Mouse (Mus musculus): ENCODE results near the gene 4930442H23Rik. TPM values are rescaled to one million over a fixed set of nuclear protein-coding genes. Genes with fewer than 3 reads are reported as not detected.
A peak's percentile ranks its signal among the peaks of the same experiment; 100 is the strongest.

4930442H23Rik gene
- polyA plus RNA-seq, 1 experiment from 2014 or later, result not detected

DNA sequence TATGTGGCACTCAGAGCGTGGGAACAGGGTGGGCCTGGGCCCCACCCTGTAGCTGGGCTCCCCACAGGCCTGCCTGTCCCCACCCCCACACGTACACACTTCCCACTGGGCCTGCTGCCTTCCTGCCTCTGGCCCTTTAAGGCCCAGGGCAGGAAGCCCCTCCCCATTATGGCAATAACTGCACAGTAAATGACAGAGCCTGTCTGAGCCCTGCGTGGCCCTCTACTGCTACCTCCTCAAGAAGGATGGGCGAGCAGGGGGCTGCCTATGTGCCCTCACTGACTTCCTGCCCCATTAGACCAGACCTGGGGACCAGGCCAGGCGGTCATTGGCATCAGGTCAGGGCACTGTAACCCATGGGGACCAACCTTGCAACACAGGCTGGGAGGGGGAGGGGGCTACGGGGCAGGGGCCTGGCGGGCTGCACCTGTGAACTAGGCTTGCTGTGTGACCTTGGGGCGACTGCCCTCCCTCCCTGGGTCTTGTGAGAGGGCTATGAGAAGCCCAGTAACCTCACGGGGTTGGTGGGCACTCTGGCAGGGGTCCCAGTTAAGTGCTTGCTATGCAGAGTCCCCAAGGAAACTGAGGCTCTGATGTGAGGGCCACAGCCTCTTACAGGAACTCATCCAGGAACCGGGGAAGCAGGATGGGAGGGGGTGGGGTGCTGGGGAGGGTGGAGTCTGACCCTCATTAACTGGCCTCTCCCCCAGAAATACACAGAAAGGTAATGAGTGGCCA lies 42.8 kb downstream of the 4930442H23Rik start:
- WGBS, result 82% methylated on average over 10 of the region's 10 CpGs
- Histone ChIP-seq H3K4me2 (ENCODE audit: low read length) (peak overlapping the region; percentile 11; the same call in 1 of the 2 replicates), H3K9ac (replicated peaks; ENCODE audit: low read length) (0 out of 2 replicates have a peak overlapping the region, but pooled peaks have one; percentile 29)

DNA sequence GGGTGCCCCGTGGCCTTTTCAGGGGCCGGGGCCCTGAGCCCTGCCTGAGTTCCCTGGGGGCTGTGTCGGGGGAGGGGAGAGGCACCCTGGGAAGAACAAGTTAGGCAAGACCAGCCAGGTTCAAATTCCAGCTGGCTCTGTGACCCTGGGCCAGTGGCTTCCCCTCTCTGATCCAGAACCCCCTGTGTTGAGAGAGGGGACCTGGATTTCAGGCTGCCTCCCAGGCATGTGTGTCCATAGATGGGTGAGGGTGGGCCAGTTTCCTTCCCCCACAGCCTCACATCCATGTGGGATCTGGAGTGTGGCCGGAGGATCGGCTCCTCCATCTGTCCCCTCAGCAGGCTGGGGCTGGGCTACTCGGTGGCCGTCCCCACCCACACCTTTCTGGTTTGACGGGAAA lies 43.6 kb downstream of the 4930442H23Rik start:
- H3K9me3 ChIP-seq (ENCODE audit: control insufficient read depth, low read length), result no peaks in the 10 kb centered on the region
- ATAC-seq (ENCODE audit: low FRiP score, low TSS enrichment) (no peak), DNase-seq (no peak)
- peak overlapping the region; percentile 71; the same call in 1 of the 2 replicates for H3K4me2 ChIP-seq (ENCODE audit: low read length)
- peaks cover 10% of the 10 kb centered on the region for H3K27me3 ChIP-seq (ENCODE audit: control insufficient read depth, insufficient read depth, low read length)
- H3K4me3 ChIP-seq (replicated peaks; ENCODE audit: low read depth, low read length), result no peak overlapping the region
- no peak overlapping the region for H3K27ac ChIP-seq (replicated peaks; ENCODE audit: low read depth, low read length)
- WGBS, result 63% methylated on average over 8 of the region's 8 CpGs
- peaks cover 17% of the 10 kb centered on the region for H3K36me3 ChIP-seq (ENCODE audit: control insufficient read depth, insufficient read depth, low read length)
- peaks cover 30% of the 10 kb centered on the region for H3K4me1 ChIP-seq (ENCODE audit: control insufficient read depth, insufficient read depth, low read length)
- H3K9ac ChIP-seq (replicated peaks; ENCODE audit: low read length), result no peak overlapping the region; the same call in 1 of the 2 replicates

More for the DNA sequence above, 42.8 kb downstream of the 4930442H23Rik start:
- H3K27me3 ChIP-seq (ENCODE audit: control insufficient read depth, insufficient read depth, low read length), result peaks cover 1% of the 10 kb centered on the region; the same call in 1 of the 2 replicates
- peaks cover 26% of the 10 kb centered on the region for H3K4me1 ChIP-seq (ENCODE audit: control insufficient read depth, insufficient read depth, low read length)
- H3K9me3 ChIP-seq (ENCODE audit: control insufficient read depth, low read length), result no peaks in the 10 kb centered on the region
- H3K36me3 ChIP-seq (ENCODE audit: control insufficient read depth, insufficient read depth, low read length), result peaks cover 26% of the 10 kb centered on the region
- no peak overlapping the region for H3K4me3 ChIP-seq (replicated peaks; ENCODE audit: low read depth, low read length)
- H3K27ac ChIP-seq (replicated peaks; ENCODE audit: low read depth, low read length), result no peak overlapping the region
- DNase-seq (no peak), ATAC-seq (ENCODE audit: low FRiP score, low TSS enrichment) (no peak)

DNA sequence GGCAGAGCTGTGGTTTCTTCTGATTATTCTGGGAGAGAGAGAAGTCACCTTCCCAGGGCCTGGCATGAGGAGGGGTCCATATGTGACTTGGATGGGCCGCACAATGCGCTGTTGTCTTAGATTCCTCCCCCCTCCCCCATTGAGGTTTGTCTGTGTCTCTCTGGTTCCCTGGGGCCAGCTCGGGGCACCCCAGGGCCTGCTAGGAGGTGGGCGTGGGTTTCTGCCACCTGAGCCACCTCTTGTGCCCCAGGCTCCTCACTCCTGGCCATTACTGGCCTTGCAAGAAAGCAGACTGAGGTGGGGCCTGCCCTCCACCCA lies 44.2 kb downstream of the 4930442H23Rik start:
- H3K4me1 ChIP-seq (ENCODE audit: control insufficient read depth, insufficient read depth, low read length), result peaks cover 30% of the 10 kb centered on the region
- ATAC-seq (ENCODE audit: low FRiP score, low TSS enrichment) (no peak), DNase-seq (no peak)
- no peak overlapping the region for H3K9ac ChIP-seq (replicated peaks; ENCODE audit: low read length)
- H3K4me2 ChIP-seq (ENCODE audit: low read length), result peak overlapping the region; percentile 71; the same call in 1 of the 2 replicates
- H3K4me3 ChIP-seq (replicated peaks; ENCODE audit: low read depth, low read length), result no peak overlapping the region
- H3K27me3 ChIP-seq (ENCODE audit: control insufficient read depth, insufficient read depth, low read length), result peaks cover 15% of the 10 kb centered on the region
- H3K27ac ChIP-seq (replicated peaks; ENCODE audit: low read depth, low read length), result no peak overlapping the region
- peaks cover 12% of the 10 kb centered on the region for H3K36me3 ChIP-seq (ENCODE audit: control insufficient read depth, insufficient read depth, low read length)
- 71% methylated on average over 4 of the region's 4 CpGs for WGBS
- H3K9me3 ChIP-seq (ENCODE audit: control insufficient read depth, low read length), result no peaks in the 10 kb centered on the region

DNA sequence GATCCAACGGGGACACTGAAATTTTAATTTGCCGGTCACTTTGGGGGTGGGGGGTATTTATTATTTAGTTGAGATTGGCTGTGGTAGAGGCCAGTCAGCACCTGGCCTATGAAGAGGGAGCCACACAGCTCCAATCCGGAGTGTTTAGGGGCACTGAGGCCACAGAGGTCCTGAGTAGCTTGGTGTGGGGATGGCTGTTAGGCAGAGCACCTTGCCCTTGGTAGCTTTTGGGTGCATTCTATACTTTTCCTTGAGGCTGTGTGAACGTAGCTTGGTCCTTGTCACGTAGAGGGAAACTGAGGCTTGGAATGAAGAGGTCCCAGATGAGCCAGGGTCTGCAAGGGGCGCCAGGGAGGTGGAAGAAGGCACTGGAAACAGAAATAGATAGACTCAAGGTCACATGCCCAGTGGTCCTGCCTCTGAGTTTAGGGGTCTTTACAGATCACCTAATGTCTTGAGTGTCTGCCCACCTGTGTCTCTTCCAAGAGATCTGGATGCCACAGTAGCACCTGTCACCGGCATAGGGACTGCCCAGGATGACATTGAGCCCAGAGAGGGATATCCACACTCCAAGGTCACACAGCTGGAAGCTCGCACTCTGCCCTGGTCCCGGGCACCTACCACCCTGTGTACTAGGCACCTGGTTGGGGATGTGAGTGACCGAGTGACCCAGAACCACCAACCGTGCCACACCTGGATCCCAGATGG lies 44.7 kb downstream of the 4930442H23Rik start:
- H3K36me3 ChIP-seq (ENCODE audit: control insufficient read depth, insufficient read depth, low read length), result peaks cover 6% of the 10 kb centered on the region
- no peaks in the 10 kb centered on the region for H3K9me3 ChIP-seq (ENCODE audit: control insufficient read depth, low read length)
- peak overlapping the region; percentile 78 for H3K4me3 ChIP-seq (replicated peaks; ENCODE audit: low read depth, low read length)
- ATAC-seq (ENCODE audit: low FRiP score, low TSS enrichment) (no peak), DNase-seq (no peak)
- H3K4me1 ChIP-seq (ENCODE audit: control insufficient read depth, insufficient read depth, low read length), result peaks cover 30% of the 10 kb centered on the region
- peaks cover 21% of the 10 kb centered on the region for H3K27me3 ChIP-seq (ENCODE audit: control insufficient read depth, insufficient read depth, low read length)
- 60% methylated on average over 11 of the region's 11 CpGs for WGBS
- H3K9ac ChIP-seq (replicated peaks; ENCODE audit: low read length), result peak overlapping the region; percentile 81
- H3K4me2 ChIP-seq (ENCODE audit: low read length), result peak overlapping the region; percentile 71
- peak overlapping the region; percentile 82; the same call in 1 of the 2 replicates for H3K27ac ChIP-seq (replicated peaks; ENCODE audit: low read depth, low read length)

DNA sequence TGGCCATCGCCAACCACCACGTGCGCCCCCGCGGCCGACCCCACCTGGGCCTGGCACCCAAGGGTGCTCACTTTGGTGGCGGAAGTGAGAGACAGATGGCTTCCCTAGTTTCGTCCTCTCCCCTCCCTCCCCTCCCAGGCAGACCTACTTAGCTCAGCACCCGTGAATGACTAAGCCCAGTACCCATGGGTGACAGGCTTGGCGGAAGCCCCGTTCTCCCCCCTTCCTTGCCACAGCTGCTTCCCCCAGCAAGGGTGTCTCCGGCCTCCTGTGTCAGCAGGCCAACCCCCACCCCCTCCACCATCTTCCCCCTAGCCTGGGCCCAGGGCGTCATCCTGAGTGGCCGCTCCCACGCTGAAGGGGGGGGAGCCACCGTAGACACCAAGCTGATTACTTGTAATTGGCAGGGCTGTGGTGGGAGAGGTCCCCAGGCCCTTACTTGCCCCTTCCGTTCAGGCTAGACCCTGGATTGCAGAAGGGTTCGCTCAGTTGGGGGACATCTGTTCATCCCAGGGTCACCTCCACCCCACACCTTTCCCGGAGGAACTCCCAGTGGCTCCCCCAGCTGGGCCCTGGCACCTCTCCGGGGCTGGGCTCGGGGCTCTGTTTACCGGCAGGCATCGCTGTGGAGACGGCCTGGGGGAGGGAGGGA lies 45.4 kb downstream of the 4930442H23Rik start:
- Histone ChIP-seq H3K4me1 (ENCODE audit: control insufficient read depth, insufficient read depth, low read length) (peaks cover 30% of the 10 kb centered on the region), H3K27ac (replicated peaks; ENCODE audit: low read depth, low read length) (peak overlapping the region; percentile 82), H3K36me3 (ENCODE audit: control insufficient read depth, insufficient read depth, low read length) (no peaks in the 10 kb centered on the region), H3K9me3 (ENCODE audit: control insufficient read depth, low read length) (no peaks in the 10 kb centered on the region), H3K4me2 (ENCODE audit: low read length) (peak overlapping the region; percentile 71), H3K9ac (replicated peaks; ENCODE audit: low read length) (peak overlapping the region; percentile 81), H3K4me3 (replicated peaks; ENCODE audit: low read depth, low read length) (peak overlapping the region; percentile 78), H3K27me3 (ENCODE audit: control insufficient read depth, insufficient read depth, low read length) (peaks cover 28% of the 10 kb centered on the region)
- under 1% methylated on average over 18 of the region's 24 CpGs for WGBS
- DNase-seq (peak; percentile 40), ATAC-seq (ENCODE audit: low FRiP score, low TSS enrichment) (no peak)

DNA sequence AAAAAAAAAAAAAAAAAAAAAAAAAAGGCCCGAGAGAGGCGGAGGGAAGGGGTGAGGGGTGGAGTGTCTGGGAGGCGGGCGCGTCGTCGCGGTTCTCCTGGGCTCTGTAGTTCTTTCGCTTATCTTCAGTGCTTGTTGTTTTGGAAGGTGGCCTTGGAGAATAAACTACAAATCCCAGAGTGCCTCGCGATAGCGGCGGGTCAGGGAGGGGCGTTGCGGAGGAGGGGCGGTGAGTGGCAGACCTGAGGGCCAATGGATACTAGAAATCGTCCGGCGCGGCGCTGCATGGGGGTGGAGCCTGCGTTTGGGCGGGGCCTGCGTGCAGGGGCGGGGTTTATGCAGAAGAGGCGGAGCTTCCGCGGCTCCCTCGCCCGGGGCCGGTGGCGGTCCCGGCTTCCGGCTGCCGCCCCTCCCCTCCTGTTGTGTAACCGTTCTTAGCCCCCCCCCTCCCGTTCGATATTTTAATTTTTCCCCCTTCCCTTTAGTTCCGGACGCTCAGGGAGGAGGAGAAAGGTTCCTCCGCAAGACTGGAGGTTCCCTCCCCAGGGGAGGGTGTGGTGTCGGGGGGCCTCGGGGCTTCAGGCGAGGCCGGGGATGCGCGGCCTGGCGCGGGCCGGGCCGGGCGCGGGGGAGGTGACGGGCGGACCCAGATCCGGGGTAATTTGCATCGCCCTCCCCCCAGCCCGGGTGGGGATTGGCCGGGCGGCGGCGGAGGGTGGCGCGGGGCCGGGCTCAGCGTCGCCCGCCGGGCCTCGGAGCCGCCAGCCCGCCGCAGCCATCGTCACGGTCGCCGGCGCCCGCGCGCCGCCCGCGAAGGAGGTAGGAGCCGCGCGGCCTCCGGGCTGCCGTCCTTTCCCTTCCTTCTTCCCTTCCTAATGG lies 46.2 kb downstream of the 4930442H23Rik start:
- under 1% methylated on average over 71 of the region's 89 CpGs for WGBS
- peak; percentile 98 for DNase-seq
- Histone ChIP-seq H3K27me3 (ENCODE audit: control insufficient read depth, insufficient read depth, low read length) (peaks cover 34% of the 10 kb centered on the region), H3K9me3 (ENCODE audit: control insufficient read depth, low read length) (no peaks in the 10 kb centered on the region), H3K4me2 (ENCODE audit: low read length) (peak overlapping the region; percentile 98), H3K9ac (replicated peaks; ENCODE audit: low read length) (peak overlapping the region; percentile 81), H3K4me1 (ENCODE audit: control insufficient read depth, insufficient read depth, low read length) (peaks cover 30% of the 10 kb centered on the region), H3K36me3 (ENCODE audit: control insufficient read depth, insufficient read depth, low read length) (no peaks in the 10 kb centered on the region), H3K4me3 (replicated peaks; ENCODE audit: low read depth, low read length) (peak overlapping the region; percentile 78), H3K27ac (replicated peaks; ENCODE audit: low read depth, low read length) (peak overlapping the region; percentile 89)
- peak; percentile 93 for ATAC-seq (ENCODE audit: low FRiP score, low TSS enrichment)

DNA sequence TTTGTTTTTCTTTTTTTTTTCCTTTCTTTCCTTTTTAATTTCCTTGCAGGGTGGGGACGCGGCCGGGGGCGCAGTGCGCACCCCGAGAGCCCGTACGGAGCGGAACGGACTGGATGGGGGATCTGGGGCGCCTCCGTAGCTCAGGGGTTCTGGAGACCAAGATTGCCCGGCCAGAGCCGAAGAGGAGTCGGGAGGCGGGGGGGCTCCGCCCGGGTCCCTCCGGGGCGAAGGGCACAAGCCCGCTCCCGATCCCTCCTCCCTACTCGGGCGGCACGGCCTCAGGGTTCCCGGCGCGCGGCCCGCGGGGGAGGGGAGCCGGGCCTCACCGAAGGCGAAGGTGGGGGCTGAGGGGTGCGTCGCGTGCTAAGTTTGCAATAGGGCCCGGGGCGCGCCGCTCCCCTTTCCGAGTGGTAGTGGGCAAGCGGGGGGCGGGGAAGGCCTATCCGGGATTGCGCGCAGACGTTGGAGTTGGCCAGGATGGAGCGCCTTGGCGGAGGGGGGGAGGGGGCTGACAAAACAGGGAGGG lies 46.9 kb downstream of the 4930442H23Rik start:
- Histone ChIP-seq H3K9ac (replicated peaks; ENCODE audit: low read length) (peak overlapping the region; percentile 77), H3K4me1 (ENCODE audit: control insufficient read depth, insufficient read depth, low read length) (peaks cover 30% of the 10 kb centered on the region), H3K36me3 (ENCODE audit: control insufficient read depth, insufficient read depth, low read length) (no peaks in the 10 kb centered on the region), H3K4me3 (replicated peaks; ENCODE audit: low read depth, low read length) (peak overlapping the region; percentile 78), H3K9me3 (ENCODE audit: control insufficient read depth, low read length) (no peaks in the 10 kb centered on the region), H3K27ac (replicated peaks; ENCODE audit: low read depth, low read length) (peak overlapping the region; percentile 89), H3K4me2 (ENCODE audit: low read length) (peak overlapping the region; percentile 98), H3K27me3 (ENCODE audit: control insufficient read depth, insufficient read depth, low read length) (peaks cover 38% of the 10 kb centered on the region)
- 1% methylated on average over 47 of the region's 50 CpGs for WGBS
- peak; percentile 55 for ATAC-seq (ENCODE audit: low FRiP score, low TSS enrichment)
- DNase-seq, result peak; percentile 88
